Mouse (Mus musculus) myocyte (in vitro differentiated cells): Measurements from ENCODE around the gene Castor1.

Source experiments
- CEBPB ChIP-seq: IDR thresholded peaks from 2 replicates; pipeline ENCODE4 v1.6.1; 2011; ENCODE audit warnings: mild to moderate bottlenecking, moderate library complexity; ENCODE audit not compliant: poor library complexity, insufficient read depth, severe bottlenecking
- E2F4 ChIP-seq: IDR thresholded peaks from one replicate; pipeline ENCODE4 v1.6.1; 2011; ENCODE audit warnings: mild to moderate bottlenecking, control low read depth, moderate library complexity; ENCODE audit not compliant: insufficient read depth
- MAX ChIP-seq: IDR thresholded peaks from one replicate; pipeline ENCODE4 v1.6.1; 2011; ENCODE audit warnings: low read depth, mild to moderate bottlenecking, control low read depth
- MYOD1 ChIP-seq, 3 experiments: IDR thresholded peaks; one replicate each; pipeline ENCODE4 v1.6.1; 2011; ENCODE audit warnings: control low read depth in 2 of 3, low read depth in 2 of 3, mild to moderate bottlenecking in 2 of 3, moderate library complexity in 1 of 3; ENCODE audit not compliant: insufficient read length in 2 of 3, control insufficient read depth in 1 of 3
- MYOG ChIP-seq, 3 experiments: IDR thresholded peaks; one replicate each; pipeline ENCODE4 v1.6.1; 2011; ENCODE audit warnings: control low read depth in 2 of 3, low read depth in 2 of 3, mild to moderate bottlenecking in 2 of 3; ENCODE audit not compliant: insufficient read length in 2 of 3, control insufficient read depth in 1 of 3, insufficient read depth in 1 of 3
- POLR2A ChIP-seq: IDR thresholded peaks from one replicate; pipeline ENCODE4 v1.6.1; 2011; ENCODE audit warnings: low read depth, mild to moderate bottlenecking, control low read depth, moderate library complexity; ENCODE audit not compliant: insufficient read length
- POLR2AphosphoS2 ChIP-seq: IDR thresholded peaks from one replicate; pipeline ENCODE4 v1.6.1; 2011; ENCODE audit warnings: low read depth, control low read depth; ENCODE audit not compliant: insufficient read length
- REST ChIP-seq: IDR thresholded peaks from one replicate; pipeline ENCODE4 v1.6.1; 2011; ENCODE audit warnings: mild to moderate bottlenecking, control low read depth, moderate library complexity; ENCODE audit not compliant: insufficient read depth, insufficient read length
- SRF ChIP-seq: IDR thresholded peaks from one replicate; pipeline ENCODE4 v1.6.1; 2011; ENCODE audit warnings: low read depth; ENCODE audit not compliant: control insufficient read depth, insufficient read length
- TCF12 ChIP-seq: IDR thresholded peaks from one replicate; pipeline ENCODE4 v1.6.1; 2011; ENCODE audit warnings: mild to moderate bottlenecking, control low read depth; ENCODE audit not compliant: poor library complexity, insufficient read depth, severe bottlenecking
- TCF3 ChIP-seq: IDR thresholded peaks from one replicate; pipeline ENCODE4 v1.6.1; 2011; ENCODE audit warnings: low read depth, control low read depth; ENCODE audit not compliant: insufficient read length
- USF1 ChIP-seq: IDR thresholded peaks from one replicate; pipeline ENCODE4 v1.6.1; 2011; ENCODE audit warnings: low read depth, mild to moderate bottlenecking, control low read depth, moderate library complexity

- no peak for TF ChIP-seq POLR2A
- no peak for TF ChIP-seq MAX
- TF ChIP-seq TCF12: no peak
- no peak for TF ChIP-seq MYOG (IDR thresholded peaks at IDR 0.05; ENCODE audit: control insufficient read depth in 1 of 3, insufficient read depth in 1 of 3, insufficient read length in 2 of 3, low read depth in 2 of 3)
- no peak for TF ChIP-seq POLR2AphosphoS2
- TF ChIP-seq E2F4: no peak
- no peak for TF ChIP-seq CEBPB
- TF ChIP-seq MYOD1 (IDR thresholded peaks at IDR 0.05; ENCODE audit: control insufficient read depth in 1 of 3, insufficient read length in 2 of 3, low read depth in 2 of 3): no peak
- TF ChIP-seq USF1: no peak
- no peak for TF ChIP-seq TCF3
- no peak for TF ChIP-seq SRF
- no peak for TF ChIP-seq REST
Measured at GRCm38 (mm10) chr11:4207655-4208054, 10.4 kb upstream of the Castor1 start.
